Mouse (Mus musculus) bone marrow macrophage, adult 2 months (primary cell): ENCODE data around the gene Edem1. TPM values are rescaled to one million over a fixed set of nuclear protein-coding genes. Genes with fewer than 3 reads are reported as not detected.

Source experiments
- H3K27ac ChIP-seq: 2 replicates; pipeline ENCODE4 v1.5.1; 2012; ENCODE audit warnings: low read depth, low read length; ENCODE audit not compliant: insufficient read depth
- H3K4me1 ChIP-seq: 2 replicates; pipeline ENCODE4 v1.6.1; 2012; ENCODE audit warnings: low read length; ENCODE audit not compliant: control insufficient read depth, insufficient read depth
- H3K4me3 ChIP-seq: 2 replicates; pipeline ENCODE4 v1.5.1; 2012; ENCODE audit warnings: mild to moderate bottlenecking, low read length, moderate library complexity; ENCODE audit not compliant: insufficient read depth
- CTCF ChIP-seq: IDR thresholded peaks from 2 replicates; pipeline ENCODE4 v1.5.1; 2012; ENCODE audit warnings: low read depth, mild to moderate bottlenecking, low read length, moderate library complexity
- POLR2A ChIP-seq: IDR thresholded peaks from 2 replicates; pipeline ENCODE4 v1.6.1; 2012; ENCODE audit warnings: mild to moderate bottlenecking, low read depth, low read length, borderline replicate concordance
- polyA plus RNA-seq: library from polyadenylated mRNA; stranded (reverse); fragments of >200 nt; gene quantifications from 2 replicates; pipeline ENCODE4 v1.2.4, GENCODE M21; 2012; ENCODE audit not compliant: missing spikeins, insufficient read depth, insufficient read length

The Edem1 gene
- polyA plus RNA-seq, 1 experiment = 186 TPM

- no peak for TF ChIP-seq POLR2A
- TF ChIP-seq CTCF = no peak
- Histone ChIP-seq H3K27ac (peak overlapping the region; percentile 84), H3K4me1 (peaks cover 42% of the 10 kb centered on the region), H3K4me3 (peak overlapping the region; percentile 83)
Observed at GRCm38 (mm10) chr6:108828872-108829271, 431 bp downstream of the Edem1 start.

- Histone ChIP-seq H3K4me1 (peaks cover 42% of the 10 kb centered on the region), H3K4me3 (peak overlapping the region; percentile 83), H3K27ac (peak overlapping the region; percentile 84)
- TF ChIP-seq CTCF (no peak), POLR2A (no peak)
Observed at GRCm38 (mm10) chr6:108829386-108830370, 1.2 kb downstream of the Edem1 start.

GRCm38 (mm10) chr6:108832170-108832569, 3.7 kb downstream of the Edem1 start:
- Histone ChIP-seq H3K4me3 (peak overlapping the region; percentile 32), H3K4me1 (peaks cover 52% of the 10 kb centered on the region), H3K27ac (peak overlapping the region; percentile 33)
- TF ChIP-seq POLR2A = no peak
- no peak for TF ChIP-seq CTCF

- Histone ChIP-seq H3K27ac (no peak overlapping the region), H3K4me1 (peaks cover 55% of the 10 kb centered on the region), H3K4me3 (no peak overlapping the region)
- TF ChIP-seq CTCF (no peak), POLR2A (no peak)
Observed at GRCm38 (mm10) chr6:108832989-108833388, 4.5 kb downstream of the Edem1 start.

GRCm38 (mm10) chr6:108833963-108834697, 5.7 kb downstream of the Edem1 start:
- 0 out of 2 replicates have a peak overlapping the region, but pooled peaks have one; percentile 2 for H3K27ac ChIP-seq
- H3K4me1 ChIP-seq = peaks cover 58% of the 10 kb centered on the region
- H3K4me3 ChIP-seq = no peak overlapping the region
- TF ChIP-seq POLR2A (no peak), CTCF (no peak)

- peaks cover 58% of the 10 kb centered on the region for H3K4me1 ChIP-seq
- TF ChIP-seq CTCF (no peak), POLR2A (no peak)
Observed at GRCm38 (mm10) chr6:108835765-108836691, 7.6 kb downstream of the Edem1 start.

GRCm38 (mm10) chr6:108837081-108837480, 8.6 kb downstream of the Edem1 start:
- H3K27ac ChIP-seq = no peak overlapping the region

More at GRCm38 (mm10) chr6:108835765-108836691, 7.6 kb downstream of the Edem1 start:
- peak overlapping the region; percentile 49 for H3K27ac ChIP-seq
- H3K4me3 ChIP-seq = peak overlapping the region; percentile 29; the same call in 1 of the 2 replicates

GRCm38 (mm10) chr6:108837958-108838357, 9.5 kb downstream of the Edem1 start:
- TF ChIP-seq CTCF = no peak
- no peak for TF ChIP-seq POLR2A
- Histone ChIP-seq H3K4me3 (no peak overlapping the region), H3K4me1 (peaks cover 51% of the 10 kb centered on the region), H3K27ac (no peak overlapping the region)

More at GRCm38 (mm10) chr6:108837081-108837480, 8.6 kb downstream of the Edem1 start:
- Histone ChIP-seq H3K4me1 (peaks cover 51% of the 10 kb centered on the region), H3K4me3 (no peak overlapping the region)
- TF ChIP-seq CTCF (no peak), POLR2A (no peak)

GRCm38 (mm10) chr6:108839432-108839831, 11.0 kb downstream of the Edem1 start:
- Histone ChIP-seq H3K4me1 (peaks cover 50% of the 10 kb centered on the region), H3K27ac (no peak overlapping the region), H3K4me3 (no peak overlapping the region)
- TF ChIP-seq POLR2A (no peak), CTCF (no peak)
